Mouse (Mus musculus) ES-E14 (cell line): ENCODE results near the gene Tlr9. TPM values are rescaled to one million over a fixed set of nuclear protein-coding genes. Genes with fewer than 3 reads are reported as not detected.

Experiments used
- DNase-seq: peaks from one replicate; pipeline ENCODE4 v3.0.0-alpha.2; 2013; ENCODE audit warnings: low read depth, low spot score
- H3K27ac ChIP-seq: 2 replicates; pipeline ENCODE4 v1.5.1; 2012; ENCODE audit warnings: low read depth, mild to moderate bottlenecking, low read length, moderate library complexity, mixed read lengths; ENCODE audit not compliant: poor library complexity, insufficient read depth, severe bottlenecking
- H3K36me3 ChIP-seq: 2 replicates; pipeline ENCODE4 v1.6.1; 2012; ENCODE audit warnings: mild to moderate bottlenecking, low read length, moderate library complexity, mixed read lengths; ENCODE audit not compliant: control insufficient read depth, poor library complexity, insufficient read depth, severe bottlenecking
- H3K4me1 ChIP-seq, 2 experiments: fragments of 150-350 bp in 1 of 2; sonication (generic) in 1 of 2; 2 replicates each; pipeline ENCODE4 v1.6.1; 2012; ENCODE audit warnings: low read length in 2 of 2, mild to moderate bottlenecking in 1 of 2, mixed read lengths in 1 of 2; ENCODE audit not compliant: control insufficient read depth in 2 of 2, insufficient read depth in 2 of 2, poor library complexity in 1 of 2
- H3K4me3 ChIP-seq, 2 experiments: fragments of 150-350 bp in 1 of 2; sonication (generic) in 1 of 2; 2 replicates each; pipeline ENCODE4 v1.5.1; 2012; ENCODE audit warnings: low read length in 2 of 2, low read depth in 1 of 2, mild to moderate bottlenecking in 1 of 2, mixed read lengths in 1 of 2; ENCODE audit not compliant: insufficient read depth in 1 of 2, poor library complexity in 1 of 2, severe bottlenecking in 1 of 2
- H3K9ac ChIP-seq: 2 replicates; pipeline ENCODE4 v1.6.1; 2012; ENCODE audit warnings: low read depth, mild to moderate bottlenecking, low read length, mixed read lengths; ENCODE audit not compliant: poor library complexity, insufficient read depth, severe bottlenecking
- H3K9me3 ChIP-seq: fragments of 150-350 bp; sonication (generic); 2 replicates; pipeline ENCODE4 v1.6.1; 2012; ENCODE audit warnings: low read depth, mild to moderate bottlenecking, low read length; ENCODE audit not compliant: control insufficient read depth, insufficient read depth
- CHD2 ChIP-seq: IDR thresholded peaks from 2 replicates; pipeline ENCODE4 v1.6.1; 2014; ENCODE audit warnings: mild to moderate bottlenecking, low read depth, low read length, inconsistent platforms
- HCFC1 ChIP-seq: IDR thresholded peaks from 2 replicates; pipeline ENCODE4 v1.6.1; 2012; ENCODE audit warnings: low read length, inconsistent platforms, borderline replicate concordance; ENCODE audit not compliant: insufficient read depth
- MAFK ChIP-seq: IDR thresholded peaks from 2 replicates; pipeline ENCODE4 v1.6.1; 2014; ENCODE audit warnings: mild to moderate bottlenecking, low read depth, low read length, inconsistent platforms; ENCODE audit not compliant: insufficient read depth
- ZC3H11A ChIP-seq: IDR thresholded peaks from 2 replicates; pipeline ENCODE4 v1.6.1; 2012; ENCODE audit warnings: low read depth, mild to moderate bottlenecking, inconsistent platforms, low read length, borderline replicate concordance
- ZNF384 ChIP-seq: IDR thresholded peaks from 2 replicates; pipeline ENCODE4 v1.6.1; 2012; ENCODE audit warnings: low read depth, low read length, inconsistent platforms
- in situ Hi-C, 2 experiments: fragments of 600-800 bp; cut with MboI; formaldehyde crosslinking; loops; one replicate each; pipeline ENCODE4 v1.15.1; 2025; ENCODE audit warnings: low sequenced_read_pairs in 2 of 2, inconsistent platforms in 1 of 2; ENCODE audit not compliant: unreplicated experiment in 2 of 2
- total RNA-seq: library from RNA; depleted of rRNA; stranded (reverse); fragments of 300-350 nt; gene quantifications from 2 replicates; pipeline ENCODE4 v1.2.3, GENCODE M21; 2012

Tlr9 gene
- total RNA-seq, 1 experiment: 0.09 TPM

GRCm38 (mm10) chr9:106251066-106251465, 28.7 kb downstream of the Tlr9 start:
- DNase-seq: no peak
- no peaks in the 10 kb centered on the region for H3K9me3 ChIP-seq
- H3K36me3 ChIP-seq: no peaks in the 10 kb centered on the region
- in situ Hi-C loops: no loop called here
- no peak for TF ChIP-seq MAFK
- TF ChIP-seq ZNF384: no peak
- TF ChIP-seq CHD2: no peak
- no peak for TF ChIP-seq HCFC1
- no peak for TF ChIP-seq ZC3H11A
- no peak overlapping the region for H3K4me3 ChIP-seq
- H3K4me1 ChIP-seq: peaks cover 0 to 3% of the 10 kb centered on the region in 2 experiments; a peak in 2 of 4 replicates
- no peak overlapping the region for H3K27ac ChIP-seq
- H3K9ac ChIP-seq: no peak overlapping the region

DNA sequence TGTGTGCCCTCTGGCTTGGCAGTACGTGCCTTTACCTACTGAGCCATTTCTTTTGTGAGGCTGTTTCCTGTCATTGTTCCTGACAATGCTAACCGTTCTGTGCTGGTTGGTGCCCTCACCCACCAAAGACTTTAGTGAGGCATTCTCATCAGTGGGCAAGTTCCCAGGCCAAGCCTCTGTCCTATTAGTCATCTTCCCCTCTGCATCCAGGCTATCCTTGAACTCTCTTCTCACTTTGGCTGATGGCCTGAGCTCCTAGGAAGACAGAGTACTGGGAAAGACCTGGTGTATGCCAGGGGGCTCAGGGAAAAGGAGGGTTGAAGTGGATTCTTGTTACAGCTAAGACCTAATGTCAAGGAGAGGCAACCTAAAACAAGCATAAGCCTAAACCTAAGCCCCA, 31.6 kb downstream of the Tlr9 start:
- no peaks in the 10 kb centered on the region for H3K9me3 ChIP-seq
- H3K4me1 ChIP-seq: peaks cover 0 to 3% of the 10 kb centered on the region in 2 experiments; a peak in 1 of 4 replicates
- no peak overlapping the region for H3K27ac ChIP-seq
- no peak overlapping the region for H3K4me3 ChIP-seq
- DNase-seq: no peak
- TF ChIP-seq ZC3H11A (no peak), CHD2 (no peak), HCFC1 (no peak), ZNF384 (no peak), MAFK (no peak)
- H3K36me3 ChIP-seq: no peaks in the 10 kb centered on the region
- no peak overlapping the region for H3K9ac ChIP-seq
- in situ Hi-C loops: no loop called here

DNA sequence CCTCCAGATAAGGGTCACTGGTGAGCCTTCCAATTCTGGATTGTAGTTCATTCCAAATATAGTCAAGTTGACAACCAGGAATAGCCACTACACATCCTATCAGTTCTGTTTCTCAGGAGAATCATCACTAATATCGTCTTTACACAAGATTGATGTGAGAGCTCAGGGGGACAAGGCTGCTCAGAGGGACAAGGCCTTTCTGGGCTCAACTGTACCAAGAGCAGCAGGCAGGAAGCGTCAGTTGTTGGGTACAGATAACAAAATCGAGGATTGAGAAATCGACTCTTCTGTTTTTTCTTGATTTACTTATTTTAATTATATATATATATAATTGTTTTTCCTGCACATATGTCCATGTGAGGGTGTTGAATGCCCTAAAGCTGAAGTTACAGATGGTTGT, 36.0 kb downstream of the Tlr9 start:
- TF ChIP-seq ZC3H11A (no peak), ZNF384 (no peak), CHD2 (no peak), HCFC1 (no peak), MAFK (no peak)
- no peak for DNase-seq
- no peaks in the 10 kb centered on the region for H3K4me1 ChIP-seq
- H3K4me3 ChIP-seq: no peak overlapping the region
- H3K27ac ChIP-seq: no peak overlapping the region
- H3K9me3 ChIP-seq: no peaks in the 10 kb centered on the region
- H3K9ac ChIP-seq: no peak overlapping the region
- in situ Hi-C loops: no loop called here
- H3K36me3 ChIP-seq: no peaks in the 10 kb centered on the region

- Histone ChIP-seq H3K9ac (no peak overlapping the region), H3K36me3 (no peaks in the 10 kb centered on the region), H3K27ac (no peak overlapping the region), H3K4me1 (no peaks in the 10 kb centered on the region), H3K9me3 (no peaks in the 10 kb centered on the region), H3K4me3 (no peak overlapping the region)
- in situ Hi-C loops: no loop called here
- no peak for DNase-seq
- TF ChIP-seq ZC3H11A: no peak
- TF ChIP-seq HCFC1: no peak
- no peak for TF ChIP-seq MAFK
- no peak for TF ChIP-seq CHD2
These were observed 36.6 kb downstream of the Tlr9 start for GRCm38 (mm10) chr9:106258990-106259389.

DNA sequence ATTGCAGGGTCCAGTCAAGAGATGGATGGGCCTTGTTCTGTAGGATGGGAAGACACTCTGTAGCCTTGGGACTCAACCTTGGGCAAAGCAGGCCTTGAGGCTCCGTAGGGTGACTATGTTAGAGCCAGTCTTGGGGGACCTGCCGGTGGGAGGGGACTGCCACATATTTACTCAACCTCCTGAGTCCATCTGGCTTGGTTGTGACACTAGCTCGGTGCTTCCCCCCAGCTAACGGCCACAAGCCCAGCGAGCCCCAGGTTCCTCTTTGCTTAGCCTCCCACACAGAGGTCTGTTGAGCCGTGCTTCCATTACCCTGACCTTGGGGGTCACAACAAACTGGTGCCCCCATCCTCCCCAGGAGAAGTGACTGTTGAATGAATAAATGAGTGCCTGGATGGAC, 38.7 kb downstream of the Tlr9 start:
- in situ Hi-C loops: no loop called here
- no peak overlapping the region for H3K27ac ChIP-seq
- no peak overlapping the region for H3K9ac ChIP-seq
- TF ChIP-seq HCFC1 (no peak), MAFK (no peak)
- H3K9me3 ChIP-seq: no peaks in the 10 kb centered on the region
- no peaks in the 10 kb centered on the region for H3K36me3 ChIP-seq
- H3K4me1 ChIP-seq: no peaks in the 10 kb centered on the region
- H3K4me3 ChIP-seq: no peak overlapping the region
- no peak for DNase-seq
